Mouse (Mus musculus) heart, embryonic 14.5 days (tissue): ENCODE results near the gene Picalm. TPM values are rescaled to one million over a fixed set of nuclear protein-coding genes. Genes with fewer than 3 reads are reported as not detected.
"Not testable (repeated sequence)": the region's sequence is repeated elsewhere in the genome, so short reads cannot be mapped to it uniquely, and the experiment has no call there.

Source experiments
- ATAC-seq: fragments of 200-750 bp; cut with Nextera tagmentation; 2 replicates; pipeline ENCODE4 v1.8.0; 2017; ENCODE audit warnings: low read depth, moderate TSS enrichment; ENCODE audit not compliant: insufficient number of reproducible peaks, insufficient read depth, low FRiP score
- H3K27ac ChIP-seq, 2 experiments: fragments of 200-500 bp in 1 of 2; fragments of 300-500 bp in 1 of 2; sonication (generic) in 1 of 2; replicated peaks in 1 of 2; 2 replicates each; pipeline ENCODE4 v1.5.1; 2012 to 2014; ENCODE audit warnings: low read depth in 2 of 2, low read length in 2 of 2, control low read depth in 1 of 2, mild to moderate bottlenecking in 1 of 2, mixed read lengths in 1 of 2; ENCODE audit not compliant: control insufficient read depth in 1 of 2, insufficient read depth in 1 of 2
- H3K27me3 ChIP-seq: fragments of 300-500 bp; sonication (generic); 2 replicates; pipeline ENCODE4 v1.6.1; 2014; ENCODE audit warnings: mild to moderate bottlenecking, low read length, control low read depth; ENCODE audit not compliant: control insufficient read depth, insufficient read depth
- H3K36me3 ChIP-seq: fragments of 300-500 bp; sonication (generic); 2 replicates; pipeline ENCODE4 v1.6.1; 2014; ENCODE audit warnings: mild to moderate bottlenecking, control low read depth, low read length, mixed read lengths; ENCODE audit not compliant: control insufficient read depth, insufficient read depth
- H3K4me1 ChIP-seq, 2 experiments: fragments of 200-500 bp in 1 of 2; fragments of 300-500 bp in 1 of 2; sonication (generic) in 1 of 2; 2 replicates each; pipeline ENCODE4 v1.6.1; 2012 to 2014; ENCODE audit warnings: low read length in 2 of 2, control low read depth in 1 of 2, mixed read lengths in 1 of 2; ENCODE audit not compliant: control insufficient read depth in 2 of 2, insufficient read depth in 2 of 2
- H3K4me2 ChIP-seq: fragments of 300-500 bp; sonication (generic); 2 replicates; pipeline ENCODE4 v1.6.1; 2014; ENCODE audit warnings: mild to moderate bottlenecking, low read length
- H3K4me3 ChIP-seq, 2 experiments: fragments of 200-500 bp in 1 of 2; fragments of 300-500 bp in 1 of 2; sonication (generic) in 1 of 2; 2 replicates each; pipeline ENCODE4 v1.5.1; 2012 to 2014; ENCODE audit warnings: low read length in 2 of 2, mild to moderate bottlenecking in 2 of 2, control low read depth in 1 of 2, low read depth in 1 of 2, moderate library complexity in 1 of 2; ENCODE audit not compliant: control insufficient read depth in 1 of 2, insufficient read depth in 1 of 2
- H3K9ac ChIP-seq: fragments of 300-500 bp; sonication (generic); 2 replicates; pipeline ENCODE4 v1.6.1; 2014; ENCODE audit warnings: mild to moderate bottlenecking, low read length
- H3K9me3 ChIP-seq: fragments of 300-500 bp; sonication (generic); 2 replicates; pipeline ENCODE4 v1.6.1; 2016; ENCODE audit warnings: low read length, control low read depth; ENCODE audit not compliant: control insufficient read depth
- WGBS: fragments of 180-500 bp; shearing (Covaris S2); extraction: QIAGEN DNeasy Blood & Tissue Kit; methylation state at CpG from one replicate; pipeline ENCODE4 v1.1.7; 2014; 5-methylcytosine and 5-hydroxymethylcytosine counted together
- polyA plus RNA-seq: library from polyadenylated mRNA; unstranded; fragments of >200 nt; fragmentation: Nextera tagmentation; extraction: Ambion mirVana; gene quantifications from 2 replicates; pipeline ENCODE4 v1.2.1, GENCODE M21; 2014

The Picalm gene
- polyA plus RNA-seq, 1 experiment from 2014 or later = 44.4 TPM

DNA sequence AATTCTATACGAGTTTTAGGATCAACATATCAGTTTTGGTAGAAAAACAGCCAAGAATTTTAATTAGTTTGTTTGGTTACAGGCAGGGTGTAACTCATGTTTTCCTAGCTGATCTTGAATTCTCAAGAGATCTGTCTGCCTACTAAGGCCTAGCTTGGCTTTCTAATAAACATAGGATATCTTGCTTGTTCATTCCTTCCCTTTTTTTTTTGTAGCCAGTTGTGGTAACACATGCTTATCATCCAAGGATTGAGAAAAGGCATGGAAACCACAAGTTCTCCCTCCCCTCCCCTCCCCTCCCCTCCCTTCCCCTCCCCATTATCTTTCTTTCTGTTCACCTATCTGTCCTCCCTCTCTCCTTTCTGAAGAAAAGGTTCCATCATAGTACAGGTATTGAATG, 36.0 kb downstream of the Picalm start:
- no peaks in the 10 kb centered on the region for H3K4me1 ChIP-seq
- WGBS = 77% methylated on average over 1 of the region's 1 CpGs
- H3K36me3 ChIP-seq = peaks cover 78% of the 10 kb centered on the region
- no peak overlapping the region for H3K4me2 ChIP-seq
- H3K27me3 ChIP-seq = no peaks in the 10 kb centered on the region
- no peaks in the 10 kb centered on the region for H3K9me3 ChIP-seq
- no peak overlapping the region for H3K9ac ChIP-seq
- H3K4me3 ChIP-seq = no peak overlapping the region
- ATAC-seq = no peak
- no peak overlapping the region for H3K27ac ChIP-seq

DNA sequence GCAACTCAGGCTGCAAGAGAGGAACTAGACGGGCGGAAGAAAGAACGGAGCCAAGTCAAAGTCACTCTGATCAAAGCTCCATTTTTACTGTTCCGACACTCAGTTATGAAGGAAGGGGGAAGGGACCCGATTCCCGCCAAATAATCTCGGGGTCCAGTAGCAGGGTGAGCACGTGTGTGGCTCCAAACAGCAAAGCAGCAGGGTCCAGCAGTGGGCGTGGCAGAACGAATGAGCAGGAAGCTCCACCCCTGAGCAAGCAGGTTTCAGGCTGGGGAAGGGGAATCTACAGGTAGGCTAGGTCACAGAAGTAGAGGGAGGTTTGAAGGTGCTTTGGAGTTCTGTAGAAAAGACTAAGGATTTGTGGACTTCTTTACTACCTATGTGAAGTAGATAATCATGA, 37.8 kb downstream of the Picalm start:
- not testable (repeated sequence) for H3K9ac ChIP-seq, H3K27ac ChIP-seq, H3K4me3 ChIP-seq, ATAC-seq, H3K4me1 ChIP-seq, H3K4me2 ChIP-seq, H3K9me3 ChIP-seq, H3K27me3 ChIP-seq
- peaks cover 72% of the 10 kb centered on the region for H3K36me3 ChIP-seq
- whole genome bisulfite sequencing = 77% methylated on average over 10 of the region's 10 CpGs

DNA sequence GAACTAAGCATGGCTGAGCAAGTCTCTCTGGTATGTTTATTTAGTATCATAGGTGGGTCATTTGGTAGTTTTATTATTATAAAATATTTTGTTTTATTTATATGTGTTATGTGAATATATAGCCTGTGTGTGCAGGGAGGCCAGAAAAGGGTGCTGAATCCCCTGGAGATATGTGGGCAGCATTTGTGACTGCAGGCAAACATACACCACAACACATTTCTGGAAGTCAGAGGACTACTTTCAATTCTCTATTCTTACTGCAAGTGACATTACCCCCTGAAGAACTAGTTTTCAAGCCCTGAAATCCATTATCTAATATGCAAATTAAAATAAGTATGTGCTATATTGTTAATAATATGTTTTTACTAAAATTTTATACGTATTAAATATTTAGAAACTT, 43.8 kb downstream of the Picalm start:
- Histone ChIP-seq H3K4me1 (no peaks in the 10 kb centered on the region), H3K9me3 (no peaks in the 10 kb centered on the region), H3K36me3 (peaks cover 76% of the 10 kb centered on the region), H3K27ac (no peak overlapping the region), H3K4me3 (no peak overlapping the region), H3K9ac (no peak overlapping the region), H3K27me3 (no peaks in the 10 kb centered on the region), H3K4me2 (no peak overlapping the region)
- WGBS = 93% methylated on average over 1 of the region's 1 CpGs
- ATAC-seq = no peak

DNA sequence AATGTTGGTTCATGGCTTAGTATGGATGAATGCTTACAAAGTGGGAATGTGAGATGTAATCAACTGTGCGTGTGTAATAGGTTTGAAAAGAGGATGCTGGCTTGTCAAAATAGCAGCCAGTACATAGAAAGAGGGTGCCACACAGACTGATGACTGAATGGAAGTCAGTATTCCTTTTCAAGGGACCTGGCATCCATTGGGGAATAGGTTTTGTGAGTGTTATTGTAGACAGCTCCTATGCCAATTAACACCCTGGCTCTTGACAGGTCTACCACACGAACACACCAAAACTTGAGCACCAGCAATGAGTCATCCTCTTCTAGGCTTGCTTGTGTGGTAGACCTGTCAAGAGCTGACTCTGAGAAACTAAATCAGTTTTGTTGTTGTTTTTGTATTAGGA, 45.6 kb downstream of the Picalm start:
- H3K4me2 ChIP-seq = no peak overlapping the region
- 64% methylated on average over 2 of the region's 2 CpGs for WGBS
- H3K27me3 ChIP-seq = no peaks in the 10 kb centered on the region
- H3K4me3 ChIP-seq = no peak overlapping the region
- H3K9ac ChIP-seq = no peak overlapping the region
- H3K36me3 ChIP-seq = peaks cover 76% of the 10 kb centered on the region
- H3K9me3 ChIP-seq = no peaks in the 10 kb centered on the region
- no peak for ATAC-seq
- H3K4me1 ChIP-seq = no peaks in the 10 kb centered on the region
- no peak overlapping the region for H3K27ac ChIP-seq

DNA sequence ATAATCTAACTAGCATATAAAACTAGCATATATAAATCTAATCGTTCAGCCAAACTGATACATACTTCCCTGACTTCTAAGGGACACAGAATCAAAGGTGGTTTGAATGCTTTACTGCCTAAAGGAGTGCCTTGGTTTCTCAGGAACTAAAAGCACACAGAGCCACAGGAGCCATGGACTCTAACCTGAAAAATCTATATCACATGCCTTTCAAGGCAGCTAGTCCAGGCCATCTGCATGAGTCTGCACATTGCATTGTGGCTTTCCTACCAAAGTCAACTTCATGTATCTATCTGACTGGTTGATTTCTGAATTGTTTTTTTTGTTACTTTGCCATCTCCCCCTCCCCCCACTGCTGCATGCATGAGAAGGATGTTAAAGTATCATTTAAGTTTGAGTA, 50.6 kb downstream of the Picalm start:
- no peak overlapping the region for H3K9ac ChIP-seq
- H3K27me3 ChIP-seq = no peaks in the 10 kb centered on the region
- no peak overlapping the region for H3K4me3 ChIP-seq
- H3K9me3 ChIP-seq = no peaks in the 10 kb centered on the region
- no peak overlapping the region for H3K4me2 ChIP-seq
- H3K27ac ChIP-seq = no peak overlapping the region
- ATAC-seq = no peak
- WGBS = 86% methylated on average over 1 of the region's 1 CpGs
- no peaks in the 10 kb centered on the region for H3K4me1 ChIP-seq
- peaks cover 68% of the 10 kb centered on the region for H3K36me3 ChIP-seq

DNA sequence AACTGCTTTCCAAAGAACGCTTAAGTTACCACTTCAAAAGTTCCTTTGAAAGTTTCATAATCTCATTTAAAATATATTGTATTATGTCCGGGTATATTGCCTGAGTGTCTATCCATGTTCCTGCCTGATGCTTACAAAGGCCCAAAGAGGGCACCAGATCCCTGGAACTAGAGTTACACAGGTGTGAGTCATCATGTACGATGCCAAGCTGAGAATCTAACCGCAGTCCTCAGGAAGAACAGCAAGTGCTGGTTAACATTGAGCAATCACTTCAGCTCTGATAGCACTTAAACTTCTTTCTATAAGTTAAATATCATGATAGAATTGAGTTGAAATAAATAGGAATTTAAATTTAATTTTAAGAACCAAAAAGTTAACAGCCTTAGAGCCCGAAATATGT, 70.2 kb downstream of the Picalm start:
- ATAC-seq = no peak
- H3K27ac ChIP-seq = no peak overlapping the region
- H3K9me3 ChIP-seq = no peaks in the 10 kb centered on the region
- H3K4me2 ChIP-seq = no peak overlapping the region
- H3K27me3 ChIP-seq = no peaks in the 10 kb centered on the region
- H3K4me1 ChIP-seq = no peaks in the 10 kb centered on the region
- H3K36me3 ChIP-seq = peaks cover 60% of the 10 kb centered on the region
- H3K9ac ChIP-seq = no peak overlapping the region
- WGBS = 89% methylated on average over 5 of the region's 5 CpGs
- H3K4me3 ChIP-seq = no peak overlapping the region

DNA sequence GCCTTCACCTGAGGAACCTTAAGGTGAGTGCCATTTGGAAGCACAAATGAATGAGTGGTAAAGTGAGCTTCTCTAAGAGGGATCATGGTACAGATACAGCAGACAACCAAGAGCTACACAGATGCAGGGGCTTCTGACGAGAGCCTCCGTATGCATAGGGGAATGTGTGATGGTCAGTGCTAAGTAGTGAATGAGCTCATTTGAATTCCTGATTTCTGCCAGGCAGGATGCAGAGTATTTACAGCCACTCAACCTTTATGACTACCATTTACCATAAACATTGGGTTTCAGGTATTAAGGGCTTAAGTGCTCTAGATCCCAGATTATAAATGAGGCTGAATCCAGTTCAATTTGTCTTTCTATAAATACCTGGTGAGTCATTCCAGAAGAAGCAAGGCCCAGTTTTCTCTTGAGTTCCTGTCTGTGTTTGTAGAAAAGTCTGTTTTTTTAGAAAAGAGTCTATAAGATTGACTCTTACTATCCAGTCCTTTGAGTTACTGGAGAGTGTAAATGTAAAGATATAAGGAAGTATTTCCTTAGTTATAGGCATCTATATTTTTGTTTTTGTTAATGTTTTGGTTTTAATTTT, 72.0 kb downstream of the Picalm start:
- 57% methylated on average over 2 of the region's 2 CpGs for WGBS
- H3K27me3 ChIP-seq = no peaks in the 10 kb centered on the region
- H3K4me1 ChIP-seq = no peaks in the 10 kb centered on the region
- no peaks in the 10 kb centered on the region for H3K9me3 ChIP-seq
- H3K36me3 ChIP-seq = peaks cover 57% of the 10 kb centered on the region
- no peak overlapping the region for H3K4me3 ChIP-seq
- H3K27ac ChIP-seq = 0 out of 4 replicates have a peak overlapping the region, but pooled peaks of 1 of the 2 experiments have one; percentile 17
- ATAC-seq = no peak
- H3K4me2 ChIP-seq = no peak overlapping the region
- no peak overlapping the region for H3K9ac ChIP-seq

DNA sequence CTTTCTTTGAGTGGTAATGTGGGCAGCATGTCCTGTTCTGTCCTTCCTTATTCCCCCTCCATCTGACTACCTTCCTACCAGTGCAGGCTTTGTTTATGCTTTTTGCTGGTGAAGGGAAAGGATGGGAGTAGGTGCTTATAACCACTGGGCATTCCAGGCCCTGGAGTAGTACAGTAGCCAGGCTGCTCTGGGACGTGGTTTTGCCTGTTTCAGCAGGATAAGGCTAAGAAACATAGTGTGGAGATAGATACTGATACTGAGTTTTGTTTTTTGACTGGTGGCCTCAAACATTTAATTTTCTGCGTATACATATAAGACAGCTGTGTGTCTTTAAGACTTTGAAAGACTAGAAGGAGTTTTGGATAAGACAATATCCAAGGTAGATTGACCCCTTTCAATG, 73.9 kb downstream of the Picalm start:
- ATAC-seq = no peak
- Histone ChIP-seq H3K4me2 (no peak overlapping the region), H3K27ac (no peak overlapping the region), H3K9ac (no peak overlapping the region), H3K4me1 (no peaks in the 10 kb centered on the region), H3K36me3 (peaks cover 59% of the 10 kb centered on the region), H3K9me3 (no peaks in the 10 kb centered on the region), H3K4me3 (no peak overlapping the region), H3K27me3 (no peaks in the 10 kb centered on the region)
- WGBS = 87% methylated on average over 2 of the region's 2 CpGs
